Mouse (Mus musculus) R1 (cell line): ENCODE measurements at regions not wholly inside any gene's neighbourhood (a gene's known extent, or its start where the extent isn't known, plus 50 kb on each side); places are given as distances from the start of the nearest gene placed in this dataset.
A peak's percentile ranks its signal among the peaks of the same experiment; 100 is the strongest.

ENCODE experiments used
- DNase-seq: peaks from one replicate; pipeline ENCODE4 v3.0.0-alpha.2; 2018; ENCODE audit warnings: low read depth, low spot score

GRCm38 (mm10) chr11:31748275-31748815, 76.7 kb upstream of the Bod1 start:
- DNase-seq: no peak

- DNase-seq: no peak
These were observed 79.6 kb upstream of the Bod1 start for GRCm38 (mm10) chr11:31751274-31751673.

GRCm38 (mm10) chr11:31753211-31753610, 81.5 kb upstream of the Bod1 start:
- DNase-seq: no peak

- DNase-seq: no peak
These were observed 82.1 kb upstream of the Bod1 start for GRCm38 (mm10) chr11:31753711-31754161.

- DNase-seq: peak; percentile 39
These were observed 82.7 kb upstream of the Bod1 start for GRCm38 (mm10) chr11:31754416-31754815.

GRCm38 (mm10) chr11:31755858-31756257, 84.2 kb upstream of the Bod1 start:
- DNase-seq: no peak

GRCm38 (mm10) chr11:31756355-31757145, 84.9 kb upstream of the Bod1 start:
- DNase-seq: no peak

GRCm38 (mm10) chr11:31759868-31760765, 88.4 kb upstream of the Bod1 start:
- no peak for DNase-seq

GRCm38 (mm10) chr11:31763856-31764255, 92.2 kb upstream of the Bod1 start:
- DNase-seq: no peak

GRCm38 (mm10) chr11:31766296-31766695, 94.6 kb upstream of the Bod1 start:
- no peak for DNase-seq

GRCm38 (mm10) chr11:31767727-31768495, 96.2 kb upstream of the Bod1 start:
- DNase-seq: no peak

- DNase-seq: no peak
These were observed 98.3 kb upstream of the Bod1 start for GRCm38 (mm10) chr11:31769804-31770654.

GRCm38 (mm10) chr11:31770881-31771280, 99.2 kb upstream of the Bod1 start:
- DNase-seq: no peak

- no peak for DNase-seq
These were observed 100.1 kb upstream of the Bod1 start for GRCm38 (mm10) chr11:31771491-31772439.

GRCm38 (mm10) chr11:31777531-31777930, 94.5 kb upstream of the Cpeb4 start:
- no peak for DNase-seq

GRCm38 (mm10) chr11:31778766-31779165, 93.2 kb upstream of the Cpeb4 start:
- no peak for DNase-seq

- no peak for DNase-seq
These were observed 92.7 kb upstream of the Cpeb4 start for GRCm38 (mm10) chr11:31779267-31779666.

- DNase-seq: no peak
These were observed 91.0 kb upstream of the Cpeb4 start for GRCm38 (mm10) chr11:31780969-31781368.

GRCm38 (mm10) chr11:31781605-31782004, 90.4 kb upstream of the Cpeb4 start:
- no peak for DNase-seq
